Mouse (Mus musculus): ENCODE data around the gene 2810006K23Rik. TPM values are rescaled to one million over a fixed set of nuclear protein-coding genes. Genes with fewer than 3 reads are reported as not detected.

2810006K23Rik gene
- total RNA-seq, 2 experiments from 2014 or later, result 12.0 to 12.6 TPM

DNA sequence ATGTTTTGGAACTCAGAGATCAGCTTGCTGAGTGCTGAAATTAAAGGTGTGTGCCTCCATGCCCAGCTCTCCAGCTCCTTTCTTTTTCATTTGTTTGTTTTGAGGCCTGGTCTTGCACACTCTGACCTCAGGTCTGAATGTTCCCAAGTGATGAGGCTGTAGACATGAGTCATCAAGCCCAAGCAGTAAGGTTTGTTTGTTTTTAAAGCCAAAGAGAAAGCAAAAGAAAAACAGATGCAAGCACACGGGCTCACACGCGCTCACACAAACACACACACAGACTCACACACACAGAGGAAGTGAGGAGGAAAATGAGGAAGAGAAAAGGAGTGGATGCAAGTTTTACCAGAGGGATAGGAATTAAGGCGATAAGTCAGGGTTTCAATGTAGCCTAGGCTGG is 49.3 kb downstream of the 2810006K23Rik start:
- no peak for DNase-seq (ENCODE audit: low spot score in 2 of 2)

DNA sequence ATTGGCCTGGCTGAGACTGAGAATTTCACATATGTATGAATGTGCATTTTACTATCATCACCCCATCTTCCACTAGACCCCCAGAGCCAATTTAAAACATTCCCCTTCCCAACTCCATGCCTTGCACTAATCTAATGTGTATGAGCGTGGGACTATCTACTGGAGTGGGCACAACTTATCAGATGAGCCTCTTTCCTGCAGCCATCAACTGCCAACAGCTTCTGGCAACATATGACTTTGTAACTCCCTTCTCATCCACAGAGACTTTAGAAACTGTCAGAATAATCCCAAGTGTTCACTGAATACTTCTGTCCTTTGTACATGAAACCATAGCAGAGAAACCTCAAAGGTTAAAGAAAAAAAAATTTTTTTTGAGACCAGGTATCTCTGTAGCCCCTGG is 52.2 kb downstream of the 2810006K23Rik start:
- DNase-seq (ENCODE audit: low spot score in 2 of 2), result no peak

DNA sequence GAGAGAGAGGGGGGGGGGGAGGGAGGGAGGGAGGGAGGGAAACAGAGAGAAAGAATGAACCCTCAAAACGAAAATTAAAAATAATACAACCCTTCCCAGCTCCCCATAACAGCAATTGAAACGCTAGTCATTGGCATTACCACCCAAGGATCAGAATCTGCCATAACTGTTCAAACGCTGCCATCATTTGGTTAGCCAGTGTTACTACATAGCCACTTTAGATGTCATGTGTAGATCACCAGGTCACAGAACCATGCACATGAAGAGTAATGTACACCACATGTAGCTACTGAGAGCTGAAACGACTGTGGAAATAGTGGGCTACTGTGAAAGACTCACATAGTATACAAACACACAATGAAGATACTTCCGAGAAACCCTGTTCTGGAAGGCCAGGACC is 60.0 kb downstream of the 2810006K23Rik start:
- DNase-seq (ENCODE audit: low spot score in 2 of 2), result no peak

Other genes starting within 250 kb of the 2810006K23Rik start
- 1 to 10 TPM; 5.8 to 7.2 TPM for gene Abcb9, start 232.3 kb upstream of the 2810006K23Rik start, total RNA-seq (2021)
- gene Ogfod2, start 215.8 kb upstream of the 2810006K23Rik start, total RNA-seq (2021), result 10 to 100 TPM; 36.7 to 36.9 TPM
- gene Arl6ip4, start 212.0 kb upstream of the 2810006K23Rik start, total RNA-seq (2021), result 10 to 100 TPM; 77.2 to 80.9 TPM
- 10 to 100 TPM; 51.2 to 56.3 TPM for gene Pitpnm2, start 78.3 kb upstream of the 2810006K23Rik start, total RNA-seq (2021)
- gene Mphosph9, start 117 bp upstream of the 2810006K23Rik start, total RNA-seq (2021), result 10 to 100 TPM; 10.4 to 11.7 TPM
- 100 to 1,000 TPM; 191 to 204 TPM for gene Cdk2ap1, start 35.0 kb downstream of the 2810006K23Rik start, total RNA-seq (2021)
- 100 to 1,000 TPM in 1 of 2 experiments, 10 to 100 TPM in 1; 90.4 to 102 TPM for gene Sbno1, start 97.9 kb downstream of the 2810006K23Rik start, total RNA-seq (2021)
- 100 to 1,000 TPM in 1 of 2 experiments, 10 to 100 TPM in 1; 97.9 to 105 TPM for gene Kmt5a, start 111.8 kb downstream of the 2810006K23Rik start, total RNA-seq (2021)
- 10 to 100 TPM; 27.3 to 31.4 TPM for gene Rilpl2, start 150.3 kb downstream of the 2810006K23Rik start, total RNA-seq (2021)
- 10 to 100 TPM; 17.6 to 22.7 TPM for gene Snrnp35, start 155.0 kb downstream of the 2810006K23Rik start, total RNA-seq (2021)
- 10 to 100 TPM; 23.0 TPM for gene Rilpl1, start 203.3 kb downstream of the 2810006K23Rik start, total RNA-seq (2021)
- gene Tmed2, start 212.6 kb downstream of the 2810006K23Rik start, total RNA-seq (2021), result 100 to 1,000 TPM; 199 to 213 TPM
- gene Ddx55, start 224.8 kb downstream of the 2810006K23Rik start, total RNA-seq (2021), result 10 to 100 TPM; 16.1 to 16.8 TPM

Data from adrenal gland, postnatal 4 days (tissue).